Mouse (Mus musculus) heart, postnatal 0 days (tissue): ENCODE measurements around the gene Cryl1. TPM values are rescaled to one million over a fixed set of nuclear protein-coding genes. Genes with fewer than 3 reads are reported as not detected.

Experiments
- ATAC-seq: fragments of 200-750 bp; cut with Nextera tagmentation; 2 replicates; pipeline ENCODE4 v1.8.0; 2017; ENCODE audit warnings: low read depth, moderate number of reproducible peaks, moderate library complexity; ENCODE audit not compliant: insufficient read depth
- DNase-seq: peaks from one replicate; pipeline ENCODE4 v3.0.0-alpha.2; 2016; ENCODE audit warnings: low spot score
- H3K27ac ChIP-seq: fragments of 300-500 bp; sonication (generic); 2 replicates; pipeline ENCODE4 v1.5.1; 2014; ENCODE audit warnings: low read depth, mild to moderate bottlenecking
- H3K27me3 ChIP-seq: fragments of 300-500 bp; sonication (generic); 2 replicates; pipeline ENCODE4 v1.6.1; 2014; ENCODE audit warnings: low read length, mixed read lengths; ENCODE audit not compliant: control insufficient read depth, insufficient read depth
- H3K36me3 ChIP-seq: fragments of 300-500 bp; sonication (generic); replicated peaks from 2 replicates; pipeline ENCODE4 v1.6.1; 2014; ENCODE audit warnings: low read length, mixed read lengths; ENCODE audit not compliant: control insufficient read depth, insufficient read depth
- H3K4me1 ChIP-seq: fragments of 300-500 bp; sonication (generic); 2 replicates; pipeline ENCODE4 v1.6.1; 2014; ENCODE audit warnings: antibody characterized with exemption; ENCODE audit not compliant: control insufficient read depth, insufficient read depth
- H3K4me2 ChIP-seq: fragments of 300-500 bp; sonication (generic); 2 replicates; pipeline ENCODE4 v1.6.1; 2014; ENCODE audit warnings: low read depth, mild to moderate bottlenecking, low read length, moderate library complexity
- H3K4me3 ChIP-seq: fragments of 300-500 bp; sonication (generic); 2 replicates; pipeline ENCODE4 v1.5.1; 2014; ENCODE audit warnings: low read depth, low read length
- H3K9ac ChIP-seq: fragments of 300-500 bp; sonication (generic); replicated peaks from 2 replicates; pipeline ENCODE4 v1.6.1; 2014; ENCODE audit warnings: low read depth, low read length, mixed read lengths
- H3K9me3 ChIP-seq: fragments of 300-500 bp; sonication (generic); replicated peaks from 2 replicates; pipeline ENCODE4 v1.6.1; 2016; ENCODE audit warnings: low read length; ENCODE audit not compliant: control insufficient read depth
- CTCF ChIP-seq: IDR thresholded peaks from 2 replicates; pipeline ENCODE4 v1.5.1; 2016; ENCODE audit warnings: antibody characterized with exemption, control low read depth, low read depth
- EP300 ChIP-seq: IDR thresholded peaks from 2 replicates; pipeline ENCODE4 v1.6.1; 2016; ENCODE audit warnings: antibody characterized with exemption, low read depth
- WGBS: fragments of 180-500 bp; shearing (Covaris S2); extraction: QIAGEN DNeasy Blood & Tissue Kit; methylation state at CpG from one replicate; pipeline ENCODE4 v1.1.7; 2014; 5-methylcytosine and 5-hydroxymethylcytosine counted together
- polyA plus RNA-seq: library from polyadenylated mRNA; unstranded; fragments of >200 nt; fragmentation: Nextera tagmentation; extraction: Ambion mirVana; gene quantifications from 2 replicates; pipeline ENCODE4 v1.2.1, GENCODE M21; 2015
- total RNA-seq: library from RNA; depleted of rRNA; stranded (reverse); fragments of >200 nt; gene quantifications from 2 replicates; pipeline ENCODE4 v1.2.3, GENCODE M21; 2014; ENCODE audit warnings: low replicate concordance

Cryl1 gene
- total and polyA plus RNA-seq, 2 experiments from 2014 or later: 1.6 to 10.5 TPM

GRCm38 (mm10) chr14:57259341-57259740 is 139.0 kb downstream of the Cryl1 start:
- Histone ChIP-seq H3K9me3 (0 out of 2 replicates have a peak, but pooled peaks cover 4% of the 10 kb centered on the region), H3K27ac (no peak overlapping the region), H3K36me3 (no peaks in the 10 kb centered on the region), H3K4me1 (no peaks in the 10 kb centered on the region), H3K4me2 (no peak overlapping the region), H3K9ac (no peak overlapping the region), H3K27me3 (no peaks in the 10 kb centered on the region), H3K4me3 (no peak overlapping the region)
- DNase-seq (no peak), ATAC-seq (no peak)
- WGBS: 79% methylated on average over 8 of the region's 8 CpGs
- TF ChIP-seq CTCF: no peak
- no peak for TF ChIP-seq EP300

DNA sequence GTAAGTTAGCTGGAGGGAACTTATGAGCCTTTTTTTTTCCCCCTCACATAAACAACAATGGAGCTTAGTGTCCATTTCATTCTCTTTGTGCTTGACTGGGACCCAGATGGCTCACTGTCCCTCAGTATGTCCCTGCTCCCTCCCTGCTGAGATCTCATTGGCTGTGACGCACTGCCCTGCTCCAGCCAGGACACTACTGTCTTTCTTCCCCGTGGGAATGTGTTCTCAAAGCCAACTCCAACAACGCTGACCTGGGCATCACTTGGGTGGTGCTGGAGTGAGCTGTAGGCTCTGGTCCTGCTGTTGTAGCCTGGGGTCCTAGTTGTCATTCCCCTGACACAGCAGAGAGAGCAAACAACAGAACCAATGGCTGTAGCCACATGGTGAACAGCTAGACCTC is 149.7 kb downstream of the Cryl1 start:
- no peaks in the 10 kb centered on the region for H3K36me3 ChIP-seq
- no peak for DNase-seq
- H3K4me2 ChIP-seq: no peak overlapping the region
- WGBS: 75% methylated on average over 3 of the region's 3 CpGs
- no peak for TF ChIP-seq CTCF
- no peak overlapping the region for H3K9ac ChIP-seq
- no peaks in the 10 kb centered on the region for H3K27me3 ChIP-seq
- H3K4me1 ChIP-seq: no peaks in the 10 kb centered on the region
- H3K27ac ChIP-seq: no peak overlapping the region
- ATAC-seq: no peak
- H3K4me3 ChIP-seq: no peak overlapping the region
- no peaks in the 10 kb centered on the region for H3K9me3 ChIP-seq

DNA sequence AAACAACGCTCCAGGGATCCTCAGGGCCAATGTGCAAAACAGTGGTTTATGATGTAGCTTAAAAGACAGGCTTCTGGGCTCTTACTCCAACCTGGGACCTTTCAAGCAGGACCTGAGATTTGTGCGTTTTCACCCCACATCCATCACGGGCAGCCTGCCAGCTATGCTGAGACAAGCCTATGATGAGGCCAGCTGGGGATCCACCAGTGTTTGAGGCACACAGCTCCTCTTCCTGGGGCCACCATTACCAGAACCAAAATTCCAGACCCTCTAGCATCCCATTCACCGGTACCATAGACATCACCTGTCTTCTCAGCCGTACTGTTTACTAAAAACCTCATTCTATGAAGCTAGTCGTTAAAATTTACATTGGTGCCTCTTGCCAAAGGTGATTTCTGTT is 151.8 kb downstream of the Cryl1 start:
- Histone ChIP-seq H3K4me3 (no peak overlapping the region), H3K9me3 (no peaks in the 10 kb centered on the region), H3K4me1 (no peaks in the 10 kb centered on the region), H3K27me3 (0 out of 2 replicates have a peak, but pooled peaks cover 4% of the 10 kb centered on the region), H3K27ac (no peak overlapping the region), H3K9ac (no peak overlapping the region), H3K4me2 (no peak overlapping the region), H3K36me3 (no peaks in the 10 kb centered on the region)
- TF ChIP-seq EP300: no peak
- no peak for TF ChIP-seq CTCF
- 67% methylated on average over 6 of the region's 6 CpGs for WGBS
- DNase-seq: no peak
- no peak for ATAC-seq

DNA sequence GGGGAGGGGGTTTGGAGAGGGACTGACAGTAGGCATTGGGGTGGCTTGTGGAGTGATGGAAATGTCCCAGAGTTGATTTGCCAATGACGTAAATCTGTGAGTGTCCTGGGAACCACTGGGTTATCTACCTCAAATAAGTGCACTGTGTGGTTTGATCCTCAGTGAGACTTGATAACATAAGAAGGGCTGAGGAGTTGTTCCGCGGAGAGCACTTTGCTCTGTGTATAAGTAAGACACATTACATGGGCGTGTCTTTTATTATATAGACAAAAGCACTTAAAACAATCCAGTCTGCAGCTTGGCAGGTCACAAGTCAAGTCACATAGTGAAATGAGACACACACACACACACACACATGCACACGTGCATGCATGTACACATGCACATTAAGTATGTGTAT is 155.4 kb downstream of the Cryl1 start:
- Histone ChIP-seq H3K9ac (no peak overlapping the region), H3K9me3 (no peaks in the 10 kb centered on the region), H3K4me3 (no peak overlapping the region), H3K36me3 (no peaks in the 10 kb centered on the region), H3K27ac (no peak overlapping the region), H3K4me2 (no peak overlapping the region), H3K4me1 (no peaks in the 10 kb centered on the region), H3K27me3 (0 out of 2 replicates have a peak, but pooled peaks cover 4% of the 10 kb centered on the region)
- DNase-seq: no peak
- WGBS: 64% methylated on average over 5 of the region's 5 CpGs
- TF ChIP-seq CTCF: no peak
- no peak for TF ChIP-seq EP300
- ATAC-seq: no peak

DNA sequence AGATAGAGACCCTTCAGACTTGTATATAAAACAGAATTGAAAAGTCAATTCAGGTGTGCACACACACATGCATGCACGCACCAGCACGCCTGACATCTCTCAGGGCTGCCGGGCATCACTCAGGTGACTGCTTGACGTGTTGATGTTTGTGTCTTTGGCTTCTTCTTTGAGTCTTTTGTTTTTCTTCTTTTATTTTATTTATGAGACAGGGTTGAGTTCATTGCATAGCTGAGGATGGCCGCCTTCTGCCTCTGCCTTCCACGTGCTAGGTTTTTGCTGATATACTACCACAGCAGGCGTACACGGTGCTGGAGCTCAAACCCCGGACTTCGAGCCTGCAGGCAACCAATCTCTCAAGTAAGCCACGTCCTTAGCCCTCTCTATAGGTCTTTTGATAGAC is 163.1 kb downstream of the Cryl1 start:
- no peak overlapping the region for H3K4me2 ChIP-seq
- no peaks in the 10 kb centered on the region for H3K4me1 ChIP-seq
- no peaks in the 10 kb centered on the region for H3K9me3 ChIP-seq
- DNase-seq (no peak), ATAC-seq (no peak)
- TF ChIP-seq CTCF: no peak
- TF ChIP-seq EP300: no peak
- no peak overlapping the region for H3K27ac ChIP-seq
- H3K36me3 ChIP-seq: no peaks in the 10 kb centered on the region
- H3K9ac ChIP-seq: no peak overlapping the region
- no peak overlapping the region for H3K4me3 ChIP-seq
- H3K27me3 ChIP-seq: no peaks in the 10 kb centered on the region
- 76% methylated on average over 11 of the region's 11 CpGs for WGBS

DNA sequence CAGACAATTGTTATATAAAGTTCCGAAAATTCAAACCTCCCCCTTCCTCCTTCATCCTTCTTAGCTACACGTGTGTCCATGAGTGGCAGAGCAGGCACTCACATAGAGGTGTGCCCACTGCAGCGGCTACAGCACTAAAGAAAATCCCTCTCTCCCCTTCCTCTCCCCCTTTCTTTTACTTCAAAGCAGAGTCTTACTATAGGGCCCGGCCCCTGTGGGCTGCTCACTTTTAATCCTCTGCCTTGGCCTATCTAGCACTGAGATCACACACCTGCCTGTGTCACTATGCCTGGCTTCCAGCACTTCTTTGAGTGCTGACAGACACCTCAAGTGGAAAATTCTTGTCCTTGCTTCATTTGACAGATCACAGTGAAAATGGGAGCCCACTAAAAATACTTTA is 163.6 kb downstream of the Cryl1 start:
- no peak overlapping the region for H3K4me3 ChIP-seq
- no peaks in the 10 kb centered on the region for H3K27me3 ChIP-seq
- H3K9ac ChIP-seq: no peak overlapping the region
- no peak for ATAC-seq
- WGBS: 34% methylated on average over 4 of the region's 4 CpGs
- H3K27ac ChIP-seq: no peak overlapping the region
- H3K4me1 ChIP-seq: no peaks in the 10 kb centered on the region
- no peaks in the 10 kb centered on the region for H3K36me3 ChIP-seq
- no peaks in the 10 kb centered on the region for H3K9me3 ChIP-seq
- no peak for DNase-seq
- TF ChIP-seq CTCF: no peak
- no peak for TF ChIP-seq EP300
- H3K4me2 ChIP-seq: no peak overlapping the region
